Mouse (Mus musculus): Measurements from ENCODE around the gene Mki67.

- TF ChIP-seq CTCF (IDR thresholded peaks at IDR 0.05) (no peak), EP300 (IDR thresholded peaks at IDR 0.05) (no peak)
Measured at GRCm38 (mm10) chr7:135715166-135715565, 995 bp downstream of the Mki67 start.

Data from lung, postnatal 0 days (tissue).